Mouse (Mus musculus) kidney, postnatal 4 days (tissue): ENCODE data around the gene Tm6sf2.
A peak's percentile ranks its signal among the peaks of the same experiment; 100 is the strongest.

Source experiments
- DNase-seq, 2 experiments: peaks; one replicate each; pipeline ENCODE4 v3.0.0; 2021; ENCODE audit warnings: mixed read lengths in 2 of 2

Gene Tm6sf2

DNA sequence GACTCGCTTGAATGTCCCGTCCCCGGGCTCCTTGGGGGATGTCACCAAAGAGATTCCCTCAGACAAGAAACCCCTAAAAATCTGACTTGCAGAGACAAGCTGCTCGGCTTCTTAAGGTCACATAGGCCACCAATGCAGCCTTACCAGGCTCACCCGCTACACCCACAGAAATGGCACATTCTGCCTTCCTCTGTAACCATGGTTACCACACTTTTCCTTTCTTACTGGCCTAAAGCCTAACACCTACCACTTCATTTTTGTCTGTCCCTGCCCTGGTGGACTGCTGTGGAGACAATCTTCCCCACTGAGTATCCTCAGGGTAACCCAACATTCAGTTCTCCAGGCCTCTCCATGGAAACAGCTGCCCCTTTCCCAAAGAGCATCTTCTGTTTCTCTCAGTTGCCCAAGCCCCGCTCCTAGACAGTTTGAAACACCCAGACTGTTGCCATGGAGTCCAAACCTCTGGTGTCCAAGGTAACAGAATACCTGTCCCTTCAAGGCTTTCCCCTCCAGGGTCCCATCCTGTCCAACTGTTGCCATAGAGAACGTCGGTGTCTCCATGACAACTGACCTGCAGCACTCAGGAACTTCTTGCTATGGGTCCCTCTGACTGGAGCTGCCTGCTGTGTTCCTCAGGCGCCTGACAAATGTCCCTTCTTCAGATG lies 16.7 kb downstream of the Tm6sf2 start:
- no peak for DNase-seq

DNA sequence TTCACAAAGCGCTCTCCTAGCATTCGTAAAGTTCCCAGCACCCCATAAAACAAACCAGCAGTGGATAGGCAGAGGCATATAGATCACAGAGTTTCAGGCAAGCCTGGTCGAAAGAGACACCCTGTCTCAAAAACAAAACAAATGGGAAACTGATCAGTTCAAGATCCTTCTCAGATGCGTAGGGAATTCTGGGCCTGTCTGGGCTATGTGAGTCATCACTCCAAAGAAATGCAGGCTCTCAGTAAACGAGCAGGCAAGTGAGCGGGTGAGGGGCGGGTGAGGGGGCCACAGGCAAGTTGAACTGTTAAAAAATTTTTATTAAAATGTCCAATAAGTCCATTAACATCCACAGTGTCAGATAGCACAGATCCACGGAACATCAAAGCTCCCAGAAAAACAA lies 20.1 kb downstream of the Tm6sf2 start:
- DNase-seq: no peak

DNA sequence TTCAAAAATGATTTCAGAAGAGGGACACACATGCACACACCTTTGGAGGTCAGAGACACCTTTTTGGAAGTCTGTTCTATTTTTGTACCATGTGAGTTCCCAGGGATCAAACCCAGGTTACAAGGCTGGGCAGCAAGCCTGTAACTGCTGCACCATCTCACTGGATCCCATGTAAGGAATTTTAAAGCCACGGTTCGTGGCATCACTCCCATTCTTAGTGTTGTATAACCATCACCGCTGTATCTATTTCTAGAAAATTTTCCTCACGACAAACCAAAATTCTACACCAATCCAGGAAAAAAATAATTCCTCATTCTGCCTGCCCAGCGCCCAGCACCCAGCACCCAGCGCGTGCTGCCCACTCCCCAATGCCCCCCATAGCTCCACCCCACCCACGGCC lies 26.6 kb downstream of the Tm6sf2 start:
- no peak for DNase-seq

DNA sequence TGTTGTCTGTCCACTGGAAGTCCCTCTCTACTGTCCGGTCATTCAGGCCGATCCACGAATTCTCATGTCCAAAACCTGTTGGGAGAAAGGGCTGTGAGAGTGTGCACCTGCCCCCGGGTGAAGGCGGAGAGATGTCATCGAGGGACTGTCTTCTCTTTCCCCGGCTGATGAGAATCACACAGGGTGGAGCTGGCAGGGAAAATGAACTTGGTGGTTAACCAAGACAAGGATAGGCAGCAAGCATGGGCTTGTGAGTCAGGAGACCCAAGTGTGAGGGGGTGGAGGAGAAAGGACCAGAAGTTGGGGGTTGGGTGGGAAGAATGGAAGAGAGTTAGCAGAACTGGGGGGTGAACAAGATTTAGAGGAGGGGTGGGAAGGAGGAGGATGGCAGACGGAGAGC lies 27.5 kb downstream of the Tm6sf2 start:
- DNase-seq: no peak

GRCm38 (mm10) chr8:70104506-70104905 lies 31.8 kb downstream of the Tm6sf2 start:
- peak; percentile 50 to 66 for DNase-seq

DNA sequence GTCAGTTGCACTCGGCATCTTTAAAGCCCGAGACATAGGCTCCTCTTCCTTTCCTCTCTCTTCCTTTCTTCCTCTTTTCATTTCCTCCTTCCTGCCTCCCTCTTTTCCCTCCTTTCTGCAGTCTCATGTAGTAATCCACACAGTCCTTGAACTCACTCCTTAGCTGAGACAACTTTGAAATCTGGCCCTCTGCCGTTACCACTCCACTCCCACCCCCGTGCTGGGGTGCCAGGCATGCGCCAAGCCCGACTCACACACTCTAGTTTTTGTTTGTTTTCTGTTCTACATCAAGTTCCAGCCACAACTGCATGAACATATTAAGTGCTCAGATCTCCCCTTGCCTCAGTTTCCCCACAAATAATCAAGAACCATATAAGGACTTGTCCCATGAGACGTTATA lies 32.2 kb downstream of the Tm6sf2 start:
- no peak for DNase-seq

- no peak for DNase-seq
Observed at GRCm38 (mm10) chr8:70110451-70110850, 37.7 kb downstream of the Tm6sf2 start.

- DNase-seq: no peak
Observed at GRCm38 (mm10) chr8:70111192-70111795, 38.6 kb downstream of the Tm6sf2 start.

DNA sequence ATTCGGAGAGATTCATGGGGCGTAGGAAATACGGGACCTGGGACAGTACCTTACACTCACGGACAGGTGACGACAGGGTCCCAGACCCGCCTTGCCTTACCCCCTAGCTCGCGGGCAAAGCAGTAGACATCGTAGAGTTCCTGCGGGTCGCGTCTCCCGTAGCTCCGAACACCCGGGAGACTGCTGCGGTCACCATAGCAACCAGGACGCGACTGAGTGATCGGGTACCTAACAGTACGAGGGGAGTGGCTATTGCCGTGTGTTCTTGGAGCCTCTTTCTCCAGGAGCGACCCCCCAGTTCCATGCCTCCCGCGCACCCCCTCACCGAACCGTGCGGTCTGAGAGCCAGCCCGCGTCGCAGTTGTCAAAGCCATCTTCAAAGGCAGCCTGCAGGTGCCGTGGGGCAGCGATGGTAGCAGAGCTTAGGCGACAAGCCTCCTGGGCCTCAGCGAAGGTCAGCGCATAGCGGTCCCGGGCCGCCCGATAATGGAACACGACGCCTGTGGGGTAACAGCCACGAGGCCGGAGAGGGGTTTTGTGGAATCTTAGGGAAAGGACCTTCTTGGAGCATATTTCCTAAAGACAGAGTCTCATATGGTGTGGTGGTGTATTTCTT lies 39.8 kb downstream of the Tm6sf2 start:
- DNase-seq: peak; percentile 19 to 20

GRCm38 (mm10) chr8:70114488-70114887 lies 41.8 kb downstream of the Tm6sf2 start:
- DNase-seq: no peak

DNA sequence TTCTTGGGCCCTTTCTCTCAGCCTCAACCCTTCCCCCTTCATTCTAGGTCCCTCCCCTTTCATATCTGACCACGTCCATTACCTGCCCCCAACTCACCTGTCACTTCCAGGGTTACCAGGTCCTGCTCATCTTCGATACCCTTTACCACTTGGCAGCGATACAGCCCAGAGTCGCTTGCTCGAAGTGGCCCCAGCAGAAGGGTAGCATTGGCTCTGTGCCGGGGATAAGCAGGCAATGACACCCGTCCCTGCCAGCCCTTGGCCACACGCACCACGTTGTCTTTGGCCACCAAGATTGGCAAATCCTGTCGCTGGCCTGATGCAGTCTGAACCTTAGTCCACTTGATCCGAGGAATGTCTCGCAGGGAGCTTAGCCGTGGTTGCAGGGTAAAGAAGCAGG lies 42.2 kb downstream of the Tm6sf2 start:
- no peak for DNase-seq

DNA sequence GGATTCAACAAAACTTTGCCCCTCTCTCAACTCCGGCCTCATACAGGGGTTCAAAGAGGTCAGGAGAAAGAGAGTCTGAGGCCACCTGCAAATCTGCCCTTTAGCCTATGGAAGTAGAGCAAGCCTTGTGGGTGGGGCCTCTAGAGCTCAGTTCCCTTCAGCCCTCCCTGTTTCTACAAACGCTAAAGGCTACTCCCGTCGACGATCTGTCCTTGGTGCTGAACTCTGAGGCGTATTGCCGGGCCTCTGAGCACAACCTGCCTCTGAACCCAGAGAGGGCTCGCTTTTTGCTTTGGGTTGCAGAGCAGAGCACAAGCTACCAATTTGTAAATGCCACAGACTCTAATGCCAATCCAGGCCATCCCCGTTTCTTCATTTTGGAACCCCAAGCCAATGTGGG lies 44.9 kb downstream of the Tm6sf2 start:
- DNase-seq: peak; percentile 75 to 77

GRCm38 (mm10) chr8:70118726-70119700 lies 46.3 kb downstream of the Tm6sf2 start:
- DNase-seq: no peak

GRCm38 (mm10) chr8:70120667-70121066 lies 47.9 kb downstream of the Tm6sf2 start, which contains the start of gene Ncan:
Gene Ncan (minus strand): TSS chr8:70120873.
- DNase-seq: peak; percentile 86 to 90

DNA sequence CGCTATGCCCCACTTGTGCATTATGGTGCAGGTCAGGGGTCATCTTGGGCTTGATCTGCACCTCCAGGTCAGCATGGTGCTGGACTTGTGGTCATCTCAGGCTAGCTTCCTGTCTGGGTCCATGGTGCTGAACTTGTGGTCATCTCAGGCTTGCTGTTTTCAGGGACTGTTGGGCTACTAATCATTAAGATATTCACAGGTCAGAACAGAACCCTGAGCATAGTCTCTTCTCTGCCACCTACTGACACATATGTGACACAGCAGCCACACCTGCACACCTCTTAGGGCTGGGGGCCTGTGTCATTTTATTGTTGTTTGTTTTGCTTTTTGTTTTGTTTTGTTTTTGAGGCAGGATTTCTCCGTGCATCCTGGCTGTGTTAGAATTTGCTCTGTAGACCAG lies 50.1 kb downstream of the Tm6sf2 start:
- DNase-seq: peak in 1 of 2 experiments; percentile 17

DNA sequence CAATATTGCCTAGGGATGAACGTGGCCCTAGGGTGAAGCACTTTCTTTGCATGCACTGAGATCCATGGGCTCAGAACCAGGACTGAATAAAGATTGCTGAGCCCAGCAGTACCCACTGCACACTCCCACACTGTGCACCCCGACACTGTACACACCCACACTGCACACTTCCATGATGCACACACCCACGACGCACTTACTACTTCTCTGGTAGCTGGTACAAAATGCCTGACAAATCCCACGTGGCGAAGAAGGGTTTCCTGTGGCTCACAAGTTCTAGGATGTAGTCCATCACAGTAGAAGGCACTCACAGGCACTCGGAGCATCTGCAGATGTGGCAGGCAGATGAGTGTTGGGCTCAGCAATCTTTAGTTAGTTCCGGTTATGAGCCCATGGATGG lies 52.3 kb downstream of the Tm6sf2 start:
- DNase-seq: no peak

DNA sequence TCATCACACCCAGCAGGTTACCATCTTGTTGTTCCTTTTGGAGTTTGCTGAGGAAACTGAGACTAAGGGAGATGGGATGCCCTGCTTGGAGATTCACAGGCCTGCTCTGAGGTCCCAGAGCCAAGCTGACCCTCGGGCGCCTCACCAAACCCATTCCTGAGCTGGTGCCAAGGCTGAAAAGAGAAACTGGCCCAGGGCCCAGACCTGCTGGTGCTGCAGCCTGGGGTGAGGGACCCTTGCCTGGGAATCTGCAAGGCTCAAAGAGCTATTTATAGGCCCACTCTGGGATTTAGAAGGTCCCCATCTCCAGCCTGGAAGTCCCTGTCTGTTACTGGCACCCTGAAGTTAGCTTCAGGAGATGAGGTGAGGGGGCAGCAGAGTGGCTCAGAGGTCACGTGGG lies 55.7 kb downstream of the Tm6sf2 start:
- peak in 1 of 2 experiments; percentile 16 for DNase-seq

GRCm38 (mm10) chr8:70129309-70129952 lies 56.7 kb downstream of the Tm6sf2 start:
- no peak for DNase-seq
